Mouse (Mus musculus) cerebral cortex, adult 2 months (tissue): ENCODE data around the gene Ppp1r2.

Source experiments
- WGBS: fragments of 180-500 bp; shearing (Covaris S2); methylation state at CpG from one replicate; pipeline ENCODE4 v1.1.7; 2018; 5-methylcytosine and 5-hydroxymethylcytosine counted together

Ppp1r2 gene

GRCm38 (mm10) chr16:31233541-31234339 lies 41.3 kb downstream of the Ppp1r2 start:
- 9% methylated on average over 20 of the region's 20 CpGs for WGBS

DNA sequence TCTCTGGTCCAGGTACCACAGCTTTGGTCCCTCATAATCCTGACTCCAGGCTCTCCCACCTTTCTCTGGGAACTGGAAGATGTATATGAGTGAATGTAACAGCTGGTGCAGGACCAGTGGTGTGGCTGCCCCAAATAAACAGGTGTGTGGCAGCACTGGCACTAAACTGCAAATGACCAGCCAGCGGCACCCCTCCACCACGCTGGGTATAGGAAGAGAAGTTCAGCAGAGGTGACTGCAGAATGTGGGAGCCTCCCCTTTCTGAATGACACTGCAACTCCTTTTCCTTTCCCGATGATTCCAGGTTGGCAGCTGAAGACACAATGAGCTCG lies 41.9 kb downstream of the Ppp1r2 start:
- 27% methylated on average over 4 of the region's 4 CpGs for WGBS

DNA sequence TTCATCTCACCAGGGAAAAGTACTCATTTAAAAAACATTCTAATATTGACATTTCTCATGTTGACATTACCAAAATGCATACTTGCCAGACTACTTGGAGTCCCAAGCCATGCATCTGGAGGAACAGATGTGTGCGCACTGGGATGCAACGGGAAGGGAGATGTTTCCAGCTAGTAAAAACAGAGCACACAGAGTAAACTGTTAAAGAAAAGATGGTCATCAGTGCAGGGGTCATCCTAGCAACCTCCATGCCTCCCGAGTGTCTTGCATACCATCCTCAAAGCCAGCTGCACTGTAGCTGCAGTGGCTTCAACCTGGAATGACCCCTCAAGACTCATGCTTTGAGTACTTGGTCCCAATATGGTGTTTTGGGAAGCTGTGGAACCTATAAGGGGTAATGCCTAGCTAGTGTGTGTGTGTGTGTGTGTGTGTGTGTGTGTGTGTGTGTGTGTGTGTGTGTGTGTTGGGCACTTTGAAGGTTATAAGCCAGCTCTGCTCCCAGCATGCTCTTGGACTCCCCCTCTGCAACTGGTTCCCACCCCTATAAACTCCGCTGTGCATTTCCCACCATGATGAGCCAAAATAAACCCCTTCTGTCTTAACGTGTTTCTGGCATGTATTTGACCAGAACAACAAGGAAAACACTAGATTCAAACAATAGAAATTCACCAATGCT lies 42.4 kb downstream of the Ppp1r2 start:
- 68% methylated on average over 5 of the region's 5 CpGs for WGBS

- 68% methylated on average over 5 of the region's 5 CpGs for WGBS
These were observed 43.5 kb downstream of the Ppp1r2 start for GRCm38 (mm10) chr16:31231591-31231990.

- 96% methylated on average over 1 of the region's 1 CpGs for WGBS
These were observed 47.3 kb downstream of the Ppp1r2 start for GRCm38 (mm10) chr16:31227746-31228145.

GRCm38 (mm10) chr16:31215271-31215670 lies 59.8 kb downstream of the Ppp1r2 start:
- 95% methylated on average over 4 of the region's 4 CpGs for WGBS

DNA sequence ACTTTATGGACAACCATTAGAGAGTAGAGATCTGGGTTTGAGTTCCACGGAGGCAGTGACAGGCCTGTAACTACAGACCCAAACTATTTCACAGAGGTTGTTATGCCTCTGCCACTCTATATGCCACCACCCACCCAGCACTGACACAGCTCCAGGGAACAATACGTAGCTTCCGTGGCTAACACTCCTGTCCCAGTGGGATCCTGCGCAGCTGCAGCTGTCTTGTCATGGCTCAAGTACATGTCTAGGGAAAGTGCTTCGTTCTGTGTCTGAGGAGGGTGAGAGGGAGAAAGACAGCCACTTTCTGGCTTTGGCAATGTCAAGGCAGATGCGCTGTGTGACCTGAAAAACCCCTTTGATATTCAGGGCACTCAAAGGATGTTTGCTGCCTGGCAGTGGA lies 61.6 kb downstream of the Ppp1r2 start:
- 82% methylated on average over 6 of the region's 6 CpGs for WGBS

- WGBS: 55% methylated on average over 9 of the region's 9 CpGs
These were observed 63.6 kb downstream of the Ppp1r2 start for GRCm38 (mm10) chr16:31211503-31211902.

- WGBS: 80% methylated on average over 4 of the region's 4 CpGs
These were observed 64.6 kb downstream of the Ppp1r2 start for GRCm38 (mm10) chr16:31210453-31210852.

DNA sequence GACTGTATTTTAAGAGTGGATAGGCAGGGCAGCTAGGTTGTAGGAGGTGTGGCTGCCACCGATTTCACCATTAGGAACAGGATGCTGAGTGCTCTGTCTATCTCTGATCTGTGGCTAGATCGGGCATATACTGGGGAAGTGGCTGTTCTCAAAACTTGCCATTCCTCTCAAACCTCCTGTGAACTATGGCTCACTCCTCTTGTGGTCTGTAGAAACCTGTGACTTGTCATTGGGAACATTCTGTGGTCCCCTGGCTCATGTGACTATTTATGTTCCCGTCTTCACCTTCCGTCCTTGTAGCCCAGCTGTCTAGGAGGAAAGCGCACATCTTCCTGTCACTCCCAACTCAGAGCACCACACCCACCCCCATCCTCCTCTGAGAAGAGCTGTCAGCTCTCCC lies 65.2 kb downstream of the Ppp1r2 start:
- 75% methylated on average over 5 of the region's 5 CpGs for WGBS

- WGBS: 89% methylated on average over 7 of the region's 7 CpGs
These were observed 69.4 kb downstream of the Ppp1r2 start for GRCm38 (mm10) chr16:31205726-31206125.

DNA sequence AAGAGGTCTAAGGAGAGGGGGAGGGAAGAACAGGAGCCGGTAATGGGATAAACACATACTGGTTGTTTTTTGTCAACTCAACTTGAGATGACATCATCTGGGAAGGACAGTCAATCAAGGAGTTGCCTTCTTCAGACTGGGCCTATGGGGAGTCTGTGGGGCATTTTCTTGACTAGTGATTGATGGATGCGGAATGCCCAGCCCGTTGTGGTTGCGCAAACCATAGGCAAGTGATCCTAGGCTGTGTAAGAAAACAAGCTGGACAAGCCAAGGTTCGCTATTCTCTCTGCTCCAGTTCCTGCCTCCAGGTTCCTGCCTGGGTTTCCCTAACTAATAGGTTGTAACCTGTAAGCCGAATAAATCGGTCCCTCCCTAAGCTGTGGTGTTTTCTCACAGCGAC lies 69.9 kb downstream of the Ppp1r2 start:
- WGBS: 90% methylated on average over 8 of the region's 8 CpGs

DNA sequence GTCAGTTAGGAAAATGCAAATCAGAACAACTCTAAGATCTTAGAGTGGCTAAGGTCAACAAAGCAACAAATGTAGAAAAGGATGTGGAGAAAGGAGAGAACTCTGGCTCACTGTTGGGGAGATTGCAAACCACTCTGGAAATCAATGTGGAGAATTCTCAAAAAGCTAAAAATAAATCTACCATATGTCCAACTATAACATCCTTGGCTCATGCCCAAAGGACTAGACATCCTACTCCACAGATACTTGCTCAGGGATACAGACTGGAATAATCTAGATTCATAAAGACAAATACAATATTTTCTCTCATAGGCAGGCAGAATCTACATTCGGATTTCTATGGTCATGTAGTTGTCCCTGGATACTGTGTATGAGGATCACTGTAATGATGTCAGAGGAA lies 70.9 kb downstream of the Ppp1r2 start:
- 34% methylated on average over 1 of the region's 1 CpGs for WGBS

DNA sequence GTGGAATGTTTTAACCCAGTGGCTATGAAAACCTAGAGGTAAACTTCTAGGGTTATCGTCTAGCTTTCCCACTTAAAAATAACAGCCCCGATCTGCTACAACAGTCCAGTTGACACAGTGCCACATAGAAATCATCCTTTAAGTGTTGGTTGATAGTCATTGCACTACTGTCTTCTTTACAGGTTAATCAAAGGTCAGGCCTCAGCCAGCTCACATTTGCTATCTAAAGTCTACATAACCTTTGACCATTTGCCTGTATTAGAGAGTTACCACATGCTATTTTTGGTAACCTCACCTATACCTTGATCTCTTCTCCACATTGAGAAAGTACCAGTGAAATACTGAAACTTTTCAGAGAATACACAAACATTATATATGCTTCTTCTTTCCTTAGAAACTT lies 73.4 kb downstream of the Ppp1r2 start:
- WGBS: 62% methylated on average over 2 of the region's 2 CpGs
